Mouse (Mus musculus) MEL (cell line): ENCODE results near the gene Shisa8. TPM values are rescaled to one million over a fixed set of nuclear protein-coding genes. Genes with fewer than 3 reads are reported as not detected.

Experiments used
- DNase-seq: peaks from one replicate; pipeline ENCODE4 v3.0.0; 2011; ENCODE audit warnings: low read depth, low spot score
- H3K27ac ChIP-seq: 2 replicates; pipeline ENCODE4 v1.5.1; 2012; ENCODE audit warnings: low read depth, mild to moderate bottlenecking, control low read depth, low read length, moderate library complexity; ENCODE audit not compliant: control insufficient read depth
- H3K27me3 ChIP-seq, 2 experiments: fragments of 150-350 bp in 1 of 2; sonication (generic) in 1 of 2; 2 replicates each; pipeline ENCODE4 v1.6.1; 2012; ENCODE audit warnings: low read length in 2 of 2, mild to moderate bottlenecking in 2 of 2, improper control_type of control experiment in 1 of 2, moderate library complexity in 1 of 2; ENCODE audit not compliant: insufficient read depth in 2 of 2, control insufficient read depth in 1 of 2
- H3K36me3 ChIP-seq, 2 experiments: 2 replicates each; pipeline ENCODE4 v1.6.1; 2012 to 2014; ENCODE audit warnings: low read length in 2 of 2, improper control_type of control experiment in 1 of 2, inconsistent platforms in 1 of 2, mild to moderate bottlenecking in 1 of 2; ENCODE audit not compliant: insufficient read depth in 2 of 2, control insufficient read depth in 1 of 2
- H3K4me1 ChIP-seq, 2 experiments: fragments of 150-350 bp in 1 of 2; sonication (generic) in 1 of 2; 2 replicates each; pipeline ENCODE4 v1.6.1; 2012; ENCODE audit warnings: low read length in 2 of 2, improper control_type of control experiment in 1 of 2, mild to moderate bottlenecking in 1 of 2; ENCODE audit not compliant: insufficient read depth in 2 of 2, control insufficient read depth in 1 of 2
- H3K4me3 ChIP-seq, 2 experiments: fragments of 150-350 bp in 1 of 2; sonication (generic) in 1 of 2; 2 replicates each; pipeline ENCODE4 v1.5.1; 2012; ENCODE audit warnings: low read depth in 2 of 2, low read length in 2 of 2, mild to moderate bottlenecking in 2 of 2, moderate library complexity in 2 of 2, control low read depth in 1 of 2, improper control_type of control experiment in 1 of 2; ENCODE audit not compliant: control insufficient read depth in 1 of 2, insufficient read depth in 1 of 2
- H3K79me2 ChIP-seq: 2 replicates; pipeline ENCODE4 v1.6.1; 2012; ENCODE audit warnings: mild to moderate bottlenecking, low read length, moderate library complexity; ENCODE audit not compliant: control insufficient read depth, poor library complexity, insufficient read depth
- H3K9ac ChIP-seq: 2 replicates; pipeline ENCODE4 v1.6.1; 2012; ENCODE audit warnings: low read depth, mild to moderate bottlenecking, control low read depth, low read length, moderate library complexity; ENCODE audit not compliant: control insufficient read depth, poor library complexity, severe bottlenecking
- H3K9me3 ChIP-seq: fragments of 150-350 bp; sonication (generic); replicated peaks from 2 replicates; pipeline ENCODE4 v1.6.1; 2012; ENCODE audit warnings: mild to moderate bottlenecking, low read length, improper control_type of control experiment, moderate library complexity; ENCODE audit not compliant: insufficient read depth
- CHD1 ChIP-seq: IDR thresholded peaks from 2 replicates; pipeline ENCODE4 v1.6.1; 2012; ENCODE audit warnings: low read depth, mild to moderate bottlenecking, inconsistent platforms, low read length, improper control_type of control experiment
- E2F4 ChIP-seq: IDR thresholded peaks from 2 replicates; pipeline ENCODE4 v1.6.1; 2011; ENCODE audit warnings: low read depth, low read length, improper control_type of control experiment, borderline replicate concordance
- EP300 ChIP-seq, 2 experiments: IDR thresholded peaks; 2 replicates each; pipeline ENCODE4 v1.6.1; 2011; ENCODE audit warnings: improper control_type of control experiment in 2 of 2, low read length in 2 of 2, low read depth in 1 of 2, mild to moderate bottlenecking in 1 of 2
- GABPA ChIP-seq: IDR thresholded peaks from 2 replicates; pipeline ENCODE4 v1.6.1; 2012; ENCODE audit warnings: low read depth, mild to moderate bottlenecking, inconsistent platforms, low read length, improper control_type of control experiment, moderate library complexity
- GATA1 ChIP-seq: IDR thresholded peaks from 2 replicates; pipeline ENCODE4 v1.6.1; 2011; ENCODE audit warnings: low read depth, low read length, improper control_type of control experiment
- HCFC1 ChIP-seq: IDR thresholded peaks from 2 replicates; pipeline ENCODE4 v1.6.1; 2012; ENCODE audit warnings: low read depth, mild to moderate bottlenecking, inconsistent platforms, low read length, improper control_type of control experiment, moderate library complexity
- KAT2A ChIP-seq: conservative IDR thresholded peaks from 2 replicates; pipeline ENCODE4 v1.6.1; 2012; ENCODE audit warnings: low read depth, low read length, improper control_type of control experiment, inconsistent platforms
- MAZ ChIP-seq: IDR thresholded peaks from 2 replicates; pipeline ENCODE4 v1.6.1; 2012; ENCODE audit warnings: low read depth, mild to moderate bottlenecking, inconsistent platforms, low read length, improper control_type of control experiment
- MEF2A ChIP-seq: IDR thresholded peaks from 2 replicates; pipeline ENCODE4 v1.6.1; 2014; ENCODE audit warnings: low read depth, mild to moderate bottlenecking, inconsistent platforms, low read length, improper control_type of control experiment; ENCODE audit not compliant: poor library complexity, insufficient replicate concordance, severe bottlenecking; ENCODE audit errors: extremely low read depth
- MXI1 ChIP-seq: IDR thresholded peaks from 2 replicates; pipeline ENCODE4 v1.6.1; 2011; ENCODE audit warnings: mild to moderate bottlenecking, low read depth, low read length, improper control_type of control experiment
- MYC ChIP-seq: IDR thresholded peaks from 2 replicates; pipeline ENCODE4 v1.6.1; 2011; ENCODE audit warnings: low read depth, mild to moderate bottlenecking, low read length, improper control_type of control experiment, moderate library complexity
- RAD21 ChIP-seq: IDR thresholded peaks from 2 replicates; pipeline ENCODE4 v1.6.1; 2011; ENCODE audit warnings: mild to moderate bottlenecking, low read depth, low read length, improper control_type of control experiment
- RCOR1 ChIP-seq: IDR thresholded peaks from 2 replicates; pipeline ENCODE4 v1.6.1; 2012; ENCODE audit warnings: low read depth, mild to moderate bottlenecking, inconsistent platforms, low read length, improper control_type of control experiment
- SIN3A ChIP-seq: IDR thresholded peaks from 2 replicates; pipeline ENCODE4 v1.6.1; 2012; ENCODE audit warnings: low read length, improper control_type of control experiment, inconsistent platforms
- TCF12 ChIP-seq: IDR thresholded peaks from 2 replicates; pipeline ENCODE4 v1.6.1; 2014; ENCODE audit warnings: low read depth, mild to moderate bottlenecking, inconsistent platforms, low read length, improper control_type of control experiment, moderate library complexity
- UBTF ChIP-seq: IDR thresholded peaks from 2 replicates; pipeline ENCODE4 v1.6.1; 2012; ENCODE audit warnings: low read depth, mild to moderate bottlenecking, inconsistent platforms, low read length, improper control_type of control experiment, moderate library complexity, borderline replicate concordance; ENCODE audit not compliant: insufficient read depth
- ZNF384 ChIP-seq: IDR thresholded peaks from 2 replicates; pipeline ENCODE4 v1.6.1; 2012; ENCODE audit warnings: low read depth, mild to moderate bottlenecking, inconsistent platforms, low read length, improper control_type of control experiment
- polyA plus RNA-seq, 2 experiments: library from polyadenylated mRNA; stranded (reverse) in 1 of 2; unstranded in 1 of 2; fragments of >175 nt in 1 of 2; fragments of >200 nt in 1 of 2; gene quantifications; 2 replicates each; pipeline versions ENCODE4 v1.2.1 to v1.2.4; 2012; ENCODE audit warnings: low replicate concordance in 2 of 2, low read depth in 1 of 2; ENCODE audit not compliant: insufficient read length in 2 of 2, insufficient read depth in 1 of 2, missing spikeins in 1 of 2
- total RNA-seq: library from RNA; depleted of rRNA; stranded (reverse); fragments of 300-350 nt; gene quantifications from 2 replicates; pipeline ENCODE4 v1.2.3, GENCODE M21; 2012

Gene Shisa8
- total and polyA plus RNA-seq, 3 experiments: 0.10 TPM; not detected in 2

DNA sequence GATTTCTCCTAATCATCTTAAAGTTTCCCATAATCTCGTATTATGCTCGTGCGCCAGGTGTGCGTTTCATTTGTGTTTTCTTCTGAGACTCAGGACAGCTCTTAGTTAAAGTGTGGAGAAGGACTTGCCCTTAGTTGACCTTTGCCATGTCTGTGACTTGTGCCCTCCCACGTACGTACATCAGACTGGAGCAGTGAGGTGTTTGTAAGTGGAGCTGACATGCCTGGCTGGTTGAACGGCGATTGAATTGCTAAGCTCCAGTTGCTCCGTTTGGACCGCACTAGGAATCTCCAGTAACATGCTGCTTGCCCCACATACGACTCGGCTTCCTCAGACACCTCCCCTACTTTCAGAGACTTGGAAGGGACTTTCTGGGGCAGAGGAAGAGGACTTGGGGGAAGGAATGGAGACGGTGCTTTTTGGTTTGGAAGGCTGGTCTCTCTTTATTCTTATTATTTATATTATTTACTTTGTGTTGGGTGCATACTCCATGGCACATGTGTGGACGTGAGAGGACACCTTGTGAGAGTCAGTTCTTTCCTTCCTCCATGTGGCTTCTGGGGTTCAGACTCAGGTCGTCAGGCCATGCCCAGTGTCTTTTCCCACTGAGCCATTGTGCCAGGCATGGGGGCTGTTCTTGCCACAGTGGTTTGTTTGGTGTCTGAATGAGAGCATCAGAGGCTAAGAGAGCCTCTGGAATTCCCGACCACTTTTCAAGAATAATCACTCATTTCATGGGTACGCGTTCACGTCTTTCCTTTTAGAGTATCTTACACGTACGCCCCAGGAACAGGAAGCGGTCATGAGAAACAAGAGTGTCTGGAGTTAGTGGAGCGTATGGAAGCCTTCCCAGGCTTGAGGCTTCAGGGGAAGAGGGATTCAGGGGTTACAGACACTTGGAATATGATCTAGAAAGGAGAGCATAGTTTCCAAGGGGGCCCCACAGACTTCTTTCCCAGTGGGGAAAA is 45.1 kb downstream of the Shisa8 start:
- H3K27me3 ChIP-seq: no peaks in the 10 kb centered on the region
- no peak overlapping the region for H3K4me3 ChIP-seq
- no peak overlapping the region for H3K27ac ChIP-seq
- DNase-seq: no peak
- TF ChIP-seq MEF2A (no peak), KAT2A (no peak), TCF12 (no peak), MXI1 (no peak), E2F4 (no peak), GATA1 (no peak), MYC (no peak), SIN3A (no peak)
- peaks cover 11% of the 10 kb centered on the region for H3K79me2 ChIP-seq
- peaks cover 3 to 14% of the 10 kb centered on the region in 2 experiments for H3K36me3 ChIP-seq
- no peak overlapping the region for H3K9ac ChIP-seq
- H3K9me3 ChIP-seq: no peaks in the 10 kb centered on the region
- peaks cover 9 to 18% of the 10 kb centered on the region in 2 experiments for H3K4me1 ChIP-seq

GRCm38 (mm10) chr15:82166240-82167100 is 46.1 kb downstream of the Shisa8 start:
- peaks cover 2 to 14% of the 10 kb centered on the region in 2 experiments for H3K36me3 ChIP-seq
- H3K4me3 ChIP-seq: no peak overlapping the region
- no peaks in the 10 kb centered on the region for H3K9me3 ChIP-seq
- no peak overlapping the region for H3K27ac ChIP-seq
- DNase-seq: no peak
- H3K27me3 ChIP-seq: no peaks in the 10 kb centered on the region
- H3K9ac ChIP-seq: no peak overlapping the region
- TF ChIP-seq MAZ: no peak
- TF ChIP-seq GABPA: no peak
- TF ChIP-seq E2F4: no peak
- TF ChIP-seq UBTF: no peak
- TF ChIP-seq ZNF384: no peak
- no peak for TF ChIP-seq CHD1
- TF ChIP-seq HCFC1: no peak
- TF ChIP-seq RAD21: no peak
- no peak for TF ChIP-seq EP300 (IDR thresholded peaks at IDR 0.05; ENCODE audit: low read depth in 1 of 2, low read length in 2 of 2)
- no peak for TF ChIP-seq KAT2A
- TF ChIP-seq RCOR1: no peak
- TF ChIP-seq MEF2A: no peak
- peaks cover 9 to 18% of the 10 kb centered on the region in 2 experiments for H3K4me1 ChIP-seq
- H3K79me2 ChIP-seq: peaks cover 15% of the 10 kb centered on the region
